Mouse (Mus musculus): ENCODE data around the gene BC048403.
A peak's percentile ranks its signal among the peaks of the same experiment; 100 is the strongest.

Gene BC048403

GRCm38 (mm10) chr10:121739548-121740505, at the start of gene BC048403:
Gene BC048403, plus strand, starts transcription at chr10:121739937.
- peak; percentile 93 for DNase-seq (ENCODE audit: low read depth, low spot score)

GRCm38 (mm10) chr10:121692944-121693579, 46.7 kb upstream of the BC048403 start:
- DNase-seq (ENCODE audit: low read depth, low spot score), result peak; percentile 84

DNA sequence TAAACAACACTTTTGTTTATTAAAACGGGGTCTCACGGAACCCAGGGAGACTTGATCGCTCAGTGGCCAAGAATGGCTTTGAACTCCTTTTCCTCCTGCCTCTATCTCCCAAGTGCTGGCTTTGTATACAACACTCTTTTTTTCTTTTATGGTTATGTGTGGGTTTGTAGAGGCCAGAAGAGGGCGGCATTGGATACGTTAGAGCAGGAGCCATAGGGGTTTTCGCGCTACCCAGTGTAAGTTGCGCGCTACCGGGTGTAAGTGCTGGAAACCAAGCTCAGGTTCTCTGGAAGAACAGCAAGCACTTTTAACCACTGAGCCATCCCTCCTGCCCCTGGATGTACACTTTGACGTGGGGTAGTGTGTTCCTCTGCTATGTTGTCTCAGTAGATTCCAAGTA, 45.2 kb upstream of the BC048403 start:
- peak; percentile 86 for DNase-seq (ENCODE audit: low read depth, low spot score)

DNA sequence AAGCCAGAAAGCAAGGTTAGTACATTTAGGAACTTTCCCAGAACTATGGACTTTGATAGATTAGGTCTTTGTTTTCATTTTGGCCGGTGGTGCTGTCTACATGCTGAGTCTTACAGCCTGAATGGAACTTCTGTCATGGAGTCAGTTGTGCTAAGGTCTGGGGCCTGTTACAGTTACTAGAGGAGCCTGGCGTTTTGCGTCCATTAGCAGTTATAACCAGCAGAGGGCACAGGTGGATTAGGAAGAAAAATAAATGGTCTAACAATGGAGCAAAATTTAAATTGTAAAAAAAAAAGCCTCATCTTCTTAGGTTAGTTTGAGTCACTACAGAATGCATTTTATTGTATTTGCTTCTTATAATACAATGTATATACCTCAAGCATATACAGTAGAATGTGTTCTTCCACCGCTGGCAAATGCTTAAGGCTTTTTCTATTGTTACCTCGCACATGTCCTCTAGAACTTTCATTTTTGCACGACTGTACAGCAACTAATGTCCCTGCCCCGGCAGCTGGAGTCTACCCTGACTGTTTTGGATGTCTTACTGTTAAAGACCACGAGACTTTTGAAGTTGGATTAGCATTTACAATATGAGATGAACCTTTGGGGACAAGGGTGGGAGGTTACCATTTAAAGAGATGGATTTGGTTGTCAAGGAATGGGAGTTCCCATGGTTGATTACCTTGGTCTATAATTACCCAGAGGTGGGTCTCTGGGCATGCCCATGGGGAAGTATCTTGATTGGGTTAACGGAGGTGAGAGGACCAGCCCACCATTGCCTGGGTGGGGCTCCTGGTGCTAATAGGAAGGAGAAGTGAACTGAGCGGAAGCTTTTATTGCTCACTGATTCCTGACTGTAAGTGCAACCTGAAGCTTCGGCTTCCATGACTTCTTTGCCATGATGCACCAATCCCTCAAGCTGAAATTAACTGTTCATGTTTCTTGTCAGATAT, 38.2 kb upstream of the BC048403 start:
- DNase-seq (ENCODE audit: low read depth, low spot score), result peak; percentile 43

DNA sequence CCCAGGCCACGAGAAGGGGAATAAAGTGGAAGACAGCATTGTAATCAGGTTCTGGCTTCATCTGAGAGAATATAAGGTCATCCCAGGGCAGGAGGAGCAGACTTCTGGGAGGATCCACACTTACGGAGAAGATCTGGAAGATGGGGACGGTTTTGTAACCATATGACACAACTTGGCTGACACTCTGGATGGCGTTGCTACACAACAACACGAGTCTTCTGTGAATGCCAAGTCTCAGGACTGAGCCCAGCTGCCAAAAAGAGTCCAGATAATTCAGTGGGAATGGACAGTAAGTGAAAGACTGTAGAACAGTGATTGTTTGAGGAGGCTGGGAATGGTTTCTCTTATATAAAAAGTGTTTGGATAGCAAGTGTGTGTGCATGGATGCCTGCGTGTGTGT, 36.1 kb upstream of the BC048403 start:
- no peak for DNase-seq (ENCODE audit: low read depth, low spot score)

GRCm38 (mm10) chr10:121704871-121705270, 34.9 kb upstream of the BC048403 start:
- DNase-seq (ENCODE audit: low read depth, low spot score), result no peak

GRCm38 (mm10) chr10:121705399-121706163, 34.2 kb upstream of the BC048403 start:
- DNase-seq (ENCODE audit: low read depth, low spot score), result no peak

- DNase-seq (ENCODE audit: low read depth, low spot score), result no peak
Measured at GRCm38 (mm10) chr10:121716862-121717261, 22.9 kb upstream of the BC048403 start.

- DNase-seq (ENCODE audit: low read depth, low spot score), result peak; percentile 78
Measured at GRCm38 (mm10) chr10:121718896-121719585, 20.7 kb upstream of the BC048403 start.

- no peak for DNase-seq (ENCODE audit: low read depth, low spot score)
Measured at GRCm38 (mm10) chr10:121720701-121721100, 19.0 kb upstream of the BC048403 start.

GRCm38 (mm10) chr10:121726505-121726904, 13.2 kb upstream of the BC048403 start:
- peak; percentile 54 for DNase-seq (ENCODE audit: low read depth, low spot score)

DNA sequence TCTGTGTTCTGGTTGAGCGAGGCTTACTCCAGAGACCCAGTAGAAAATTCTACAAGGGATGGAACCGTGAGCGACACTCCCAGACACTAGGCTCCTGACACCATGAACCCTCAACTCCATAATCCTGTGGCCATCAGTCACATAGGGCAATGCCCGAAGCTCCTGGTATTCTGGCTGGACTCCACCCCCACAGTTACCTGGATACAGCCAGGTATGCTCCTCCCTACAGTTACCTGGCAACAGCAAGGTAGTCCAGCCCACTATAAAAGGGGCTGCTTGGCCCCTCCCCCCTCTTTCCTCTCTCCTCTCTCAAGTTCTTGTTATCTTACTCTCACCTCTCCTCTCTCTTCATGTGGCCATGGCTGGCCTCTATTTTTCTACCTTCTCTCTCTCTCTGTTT, 12.6 kb upstream of the BC048403 start:
- DNase-seq (ENCODE audit: low read depth, low spot score), result no peak

DNA sequence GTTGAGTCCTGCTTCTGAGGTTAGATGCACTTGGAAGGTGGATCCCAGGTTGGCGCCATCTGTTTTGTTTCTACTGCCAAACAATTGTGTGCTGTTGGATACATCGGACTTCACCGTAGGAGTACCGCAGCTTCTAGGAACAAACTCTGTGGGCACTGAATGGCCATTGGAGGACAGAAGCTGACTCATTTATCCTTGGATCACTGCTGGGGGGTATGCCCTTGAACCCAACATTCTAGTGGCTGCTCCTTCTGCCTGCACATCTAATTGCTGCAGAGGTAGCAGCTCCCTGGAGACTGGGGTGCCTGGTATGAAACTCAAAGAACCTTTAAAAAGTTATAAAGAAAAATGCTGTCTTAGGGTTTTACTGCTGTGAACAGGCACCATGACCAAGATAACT, 11.5 kb upstream of the BC048403 start:
- DNase-seq (ENCODE audit: low read depth, low spot score), result no peak

- DNase-seq (ENCODE audit: low read depth, low spot score), result no peak
Measured at GRCm38 (mm10) chr10:121731048-121731725, 8.6 kb upstream of the BC048403 start.

GRCm38 (mm10) chr10:121732542-121732941, 7.2 kb upstream of the BC048403 start:
- no peak for DNase-seq (ENCODE audit: low read depth, low spot score)

DNA sequence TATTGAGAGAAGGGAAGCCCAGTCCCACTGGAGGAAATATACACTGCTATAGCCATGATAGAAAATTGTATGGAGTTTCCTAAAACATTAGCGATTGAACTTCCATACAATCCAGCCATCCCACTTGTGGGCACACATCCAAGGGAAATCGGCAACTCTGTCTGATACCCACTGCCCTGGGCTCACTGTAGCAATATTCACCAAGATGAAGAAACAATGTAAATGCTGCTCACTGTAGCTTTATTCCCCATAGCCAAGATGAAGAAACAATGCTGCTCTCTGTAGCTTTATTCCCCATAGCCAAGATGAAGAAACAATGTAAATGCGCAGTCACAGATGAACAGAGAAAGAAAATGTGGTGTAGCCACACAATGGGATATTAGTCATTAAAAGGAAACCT, 2.5 kb upstream of the BC048403 start:
- no peak for DNase-seq (ENCODE audit: low read depth, low spot score)

- DNase-seq (ENCODE audit: low read depth, low spot score), result peak; percentile 67
Measured at GRCm38 (mm10) chr10:121742336-121742735, 2.6 kb downstream of the BC048403 start.

DNA sequence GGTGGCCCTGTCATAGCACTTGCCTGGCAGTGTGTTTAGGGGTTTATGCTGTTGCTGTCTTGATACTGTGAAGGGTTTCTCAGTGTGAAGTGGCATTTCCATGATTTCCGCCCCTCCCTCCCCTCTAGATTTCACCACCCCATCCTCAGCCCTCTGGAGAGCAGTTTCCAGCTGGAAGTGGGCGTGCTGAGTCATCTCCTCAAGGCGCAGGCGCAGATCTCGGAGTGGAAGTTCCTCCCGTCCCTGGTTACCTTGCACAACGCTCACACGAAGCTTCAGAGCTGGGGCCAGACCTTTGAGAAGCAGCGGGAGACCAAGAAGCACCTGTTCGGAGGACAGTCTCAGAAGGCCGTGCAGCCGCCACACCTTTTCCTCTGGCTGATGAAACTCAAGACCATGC, 10.4 kb downstream of the BC048403 start:
- peak; percentile 96 for DNase-seq (ENCODE audit: low read depth, low spot score)

- DNase-seq (ENCODE audit: low read depth, low spot score), result no peak
Measured at GRCm38 (mm10) chr10:121754237-121754636, 14.5 kb downstream of the BC048403 start.

GRCm38 (mm10) chr10:121755822-121756221, 16.1 kb downstream of the BC048403 start:
- DNase-seq (ENCODE audit: low read depth, low spot score), result no peak

Measured in ZHBTc4 (cell line).